Mouse (Mus musculus) kidney, embryonic 14.5 days (tissue): ENCODE data around the gene Wipi1. TPM values are rescaled to one million over a fixed set of nuclear protein-coding genes. Genes with fewer than 3 reads are reported as not detected.

Source experiments
- ATAC-seq: fragments of 200-750 bp; cut with Nextera tagmentation; 2 replicates; pipeline ENCODE4 v1.8.0; 2017; ENCODE audit warnings: moderate number of reproducible peaks, mild to moderate bottlenecking, moderate TSS enrichment, moderate library complexity; ENCODE audit not compliant: low FRiP score, low TSS enrichment
- H3K27ac ChIP-seq: fragments of 300-500 bp; sonication (generic); 2 replicates; pipeline ENCODE4 v1.5.1; 2014; ENCODE audit warnings: low read depth, mild to moderate bottlenecking, low read length, moderate library complexity, mixed read lengths
- H3K27me3 ChIP-seq: fragments of 300-500 bp; sonication (generic); 2 replicates; pipeline ENCODE4 v1.6.1; 2014; ENCODE audit warnings: mild to moderate bottlenecking, low read length; ENCODE audit not compliant: control insufficient read depth, insufficient read depth
- H3K36me3 ChIP-seq: fragments of 300-500 bp; sonication (generic); 2 replicates; pipeline ENCODE4 v1.6.1; 2014; ENCODE audit warnings: low read length, mixed read lengths; ENCODE audit not compliant: control insufficient read depth, insufficient read depth
- H3K4me1 ChIP-seq: fragments of 300-500 bp; sonication (generic); 2 replicates; pipeline ENCODE4 v1.6.1; 2014; ENCODE audit warnings: low read length, mixed read lengths; ENCODE audit not compliant: control insufficient read depth, insufficient read depth
- H3K4me2 ChIP-seq: fragments of 300-500 bp; sonication (generic); replicated peaks from 2 replicates; pipeline ENCODE4 v1.6.1; 2014; ENCODE audit warnings: low read depth, mild to moderate bottlenecking, low read length
- H3K4me3 ChIP-seq: fragments of 300-500 bp; sonication (generic); 2 replicates; pipeline ENCODE4 v1.5.1; 2014; ENCODE audit warnings: mild to moderate bottlenecking, low read length
- H3K9ac ChIP-seq: fragments of 300-500 bp; sonication (generic); 2 replicates; pipeline ENCODE4 v1.6.1; 2014; ENCODE audit warnings: low read depth, mild to moderate bottlenecking, low read length, moderate library complexity
- H3K9me3 ChIP-seq: fragments of 300-500 bp; sonication (generic); 2 replicates; pipeline ENCODE4 v1.6.1; 2016; ENCODE audit warnings: low read length; ENCODE audit not compliant: control insufficient read depth
- WGBS: fragments of 180-500 bp; shearing (Covaris S2); extraction: QIAGEN DNeasy Blood & Tissue Kit; methylation state at CpG from one replicate; pipeline ENCODE4 v1.1.7; 2014; 5-methylcytosine and 5-hydroxymethylcytosine counted together
- polyA plus RNA-seq: library from polyadenylated mRNA; unstranded; fragments of >200 nt; fragmentation: Nextera tagmentation; extraction: Ambion mirVana; gene quantifications from 2 replicates; pipeline ENCODE4 v1.2.1, GENCODE M21; 2014

The Wipi1 gene
- polyA plus RNA-seq, 1 experiment from 2014 or later, result 19.6 TPM

DNA sequence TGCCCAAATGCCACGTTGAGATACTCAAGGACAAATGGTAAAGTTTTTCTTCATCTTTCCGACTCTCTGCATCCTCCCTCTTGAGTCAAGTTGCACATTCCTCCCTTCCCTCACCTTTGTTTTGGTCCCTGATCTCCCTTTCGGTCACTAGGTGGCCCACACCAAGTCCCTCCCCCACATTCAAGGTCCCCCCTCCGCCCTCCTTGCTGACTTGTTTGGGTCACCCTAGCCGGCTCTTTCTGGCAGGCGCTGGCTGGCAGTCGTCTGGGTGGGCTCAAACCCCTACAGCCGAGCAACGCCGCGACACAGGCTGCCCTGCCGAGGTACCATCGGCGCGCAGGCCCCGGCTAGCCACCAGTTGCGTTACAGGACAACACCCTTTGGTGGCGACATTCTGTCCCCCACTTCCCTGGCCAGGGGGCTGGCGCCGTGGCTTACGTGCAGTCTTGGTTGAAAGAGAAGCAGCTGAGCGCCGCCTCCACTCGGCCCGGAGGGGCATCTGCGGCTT, 918 bp downstream of the Wipi1 start:
- no peak for ATAC-seq
- H3K27me3 ChIP-seq, result no peaks in the 10 kb centered on the region
- 0% methylated on average over 26 of the region's 26 CpGs for WGBS

GRCm38 (mm10) chr11:109610046-109610794, 1.5 kb downstream of the Wipi1 start:
- H3K27me3 ChIP-seq, result no peaks in the 10 kb centered on the region
- H3K9ac ChIP-seq, result peak overlapping the region; percentile 81
- no peak overlapping the region; the same call in 1 of the 2 replicates for H3K27ac ChIP-seq
- H3K36me3 ChIP-seq, result no peaks in the 10 kb centered on the region
- no peaks in the 10 kb centered on the region for H3K9me3 ChIP-seq
- peaks cover 16% of the 10 kb centered on the region for H3K4me1 ChIP-seq
- no peak for ATAC-seq
- peak overlapping the region; percentile 79 for H3K4me2 ChIP-seq
- WGBS, result 17% methylated on average over 9 of the region's 9 CpGs
- peak overlapping the region; percentile 76 for H3K4me3 ChIP-seq

More for the DNA sequence above, 918 bp downstream of the Wipi1 start:
- Histone ChIP-seq H3K4me3 (peak overlapping the region; percentile 76), H3K4me2 (peak overlapping the region; percentile 79), H3K9ac (peak overlapping the region; percentile 81), H3K27ac (peak overlapping the region; percentile 73), H3K9me3 (no peaks in the 10 kb centered on the region), H3K4me1 (peaks cover 16% of the 10 kb centered on the region), H3K36me3 (no peaks in the 10 kb centered on the region)

DNA sequence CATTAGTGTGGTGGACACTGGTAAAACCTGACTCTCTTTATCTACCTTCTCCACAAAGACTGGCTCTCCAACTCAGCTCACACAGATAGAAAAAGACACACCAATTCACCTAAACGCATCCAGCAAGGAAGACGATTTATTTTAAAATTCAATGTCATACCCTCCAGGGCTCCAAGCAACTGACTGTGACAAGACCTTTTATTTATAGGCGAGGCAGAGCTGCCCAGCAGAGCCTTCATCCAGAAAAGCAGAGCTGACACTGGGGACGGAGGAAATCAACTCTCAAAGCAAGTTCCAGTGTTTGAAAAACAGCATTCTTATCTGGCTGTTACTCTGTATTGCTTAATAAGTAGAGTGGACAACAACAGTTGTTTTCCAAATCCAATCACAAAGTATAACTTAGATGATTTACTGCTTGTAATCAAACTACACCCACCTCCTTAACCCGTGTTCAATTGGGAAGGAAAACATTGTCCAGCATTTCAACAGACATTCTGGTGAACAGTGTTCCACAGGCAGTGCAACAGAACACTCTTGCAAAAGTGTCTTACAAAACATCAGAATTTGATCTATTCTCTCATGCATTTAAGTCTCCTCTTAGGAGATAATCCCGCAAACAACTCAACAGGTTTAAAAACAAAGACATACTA, 2.7 kb downstream of the Wipi1 start:
- no peaks in the 10 kb centered on the region for H3K36me3 ChIP-seq
- H3K27ac ChIP-seq, result no peak overlapping the region
- H3K27me3 ChIP-seq, result no peaks in the 10 kb centered on the region
- no peak overlapping the region for H3K9ac ChIP-seq
- no peak overlapping the region for H3K4me3 ChIP-seq
- H3K4me2 ChIP-seq, result no peak overlapping the region
- WGBS, result 29% methylated on average over 6 of the region's 6 CpGs
- no peaks in the 10 kb centered on the region for H3K9me3 ChIP-seq
- peaks cover 16% of the 10 kb centered on the region for H3K4me1 ChIP-seq
- ATAC-seq, result no peak

- Histone ChIP-seq H3K9me3 (no peaks in the 10 kb centered on the region), H3K9ac (no peak overlapping the region), H3K27ac (no peak overlapping the region), H3K4me3 (no peak overlapping the region), H3K4me2 (no peak overlapping the region), H3K27me3 (no peaks in the 10 kb centered on the region), H3K36me3 (peaks cover 3% of the 10 kb centered on the region; the same call in 1 of the 2 replicates), H3K4me1 (peaks cover 16% of the 10 kb centered on the region)
- 91% methylated on average over 6 of the region's 6 CpGs for WGBS
- ATAC-seq, result no peak
Measured at GRCm38 (mm10) chr11:109607600-109607999, 4.2 kb downstream of the Wipi1 start.

DNA sequence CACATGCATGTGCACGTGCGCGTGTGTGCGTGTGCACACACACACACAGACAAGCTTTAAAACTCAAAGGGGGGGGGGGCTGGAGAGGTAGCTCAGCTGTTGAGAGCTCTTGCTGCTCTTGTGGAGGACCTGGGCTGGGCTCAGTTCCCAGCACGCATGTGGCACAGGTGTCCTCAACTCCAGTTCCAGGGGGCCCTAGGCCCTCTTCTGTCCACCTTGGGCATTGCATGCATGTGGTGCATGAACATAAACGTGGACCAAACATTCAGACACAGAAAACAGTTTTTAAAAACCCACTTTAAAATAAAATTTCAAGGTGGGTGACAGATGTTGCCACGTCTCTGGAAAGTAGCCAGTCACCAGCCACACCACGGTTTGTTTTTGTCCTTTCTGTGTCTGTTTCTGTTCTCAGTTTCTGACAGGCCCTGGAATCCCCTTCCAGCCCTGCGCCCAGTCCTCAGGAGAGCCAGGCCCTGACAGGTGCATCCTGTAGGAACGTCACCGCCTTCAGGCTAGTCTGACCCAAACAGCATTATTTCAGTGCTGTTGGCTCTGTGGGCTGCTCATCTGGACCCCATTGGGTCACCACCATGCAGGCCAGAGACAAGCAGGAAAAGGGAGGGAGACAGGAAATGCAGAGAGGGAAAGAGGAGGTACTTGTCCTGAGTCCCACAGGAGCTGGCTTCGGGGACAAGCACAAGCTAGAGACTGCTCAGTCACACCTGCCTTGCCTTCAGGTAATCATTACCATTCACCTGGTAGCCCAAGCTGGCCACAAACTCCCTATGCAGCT, 12.8 kb downstream of the Wipi1 start:
- Histone ChIP-seq H3K9ac (no peak overlapping the region), H3K4me3 (no peak overlapping the region), H3K36me3 (peaks cover 22% of the 10 kb centered on the region; the same call in 1 of the 2 replicates), H3K4me2 (no peak overlapping the region), H3K4me1 (no peaks in the 10 kb centered on the region), H3K27me3 (no peaks in the 10 kb centered on the region), H3K9me3 (no peaks in the 10 kb centered on the region), H3K27ac (no peak overlapping the region)
- whole genome bisulfite sequencing, result 84% methylated on average over 12 of the region's 12 CpGs
- ATAC-seq, result no peak

DNA sequence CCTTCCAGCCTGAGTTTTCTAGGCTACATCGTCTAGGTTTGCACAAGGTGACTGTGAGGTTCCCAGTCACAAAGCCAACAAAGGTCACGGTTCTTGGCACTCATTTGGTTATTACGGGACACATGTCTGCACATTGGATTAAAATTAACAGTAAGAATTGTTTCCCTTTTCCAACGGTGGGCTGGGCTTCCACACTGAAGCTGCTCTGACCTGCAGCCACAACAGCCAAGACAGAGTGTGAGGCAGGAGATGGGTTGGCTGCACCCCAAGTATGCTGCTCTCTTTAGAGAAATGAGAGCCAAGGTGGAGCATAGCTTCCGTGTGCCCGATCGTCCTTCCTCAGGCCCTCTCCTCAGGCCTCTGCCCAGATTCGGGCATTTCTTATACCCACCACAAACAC, 17.0 kb downstream of the Wipi1 start:
- Histone ChIP-seq H3K9me3 (no peaks in the 10 kb centered on the region), H3K36me3 (peaks cover 15% of the 10 kb centered on the region; the same call in 1 of the 2 replicates), H3K4me3 (no peak overlapping the region), H3K27me3 (no peaks in the 10 kb centered on the region), H3K9ac (no peak overlapping the region), H3K4me2 (no peak overlapping the region), H3K4me1 (0 out of 2 replicates have a peak, but pooled peaks cover 3% of the 10 kb centered on the region), H3K27ac (no peak overlapping the region)
- no peak for ATAC-seq
- whole genome bisulfite sequencing, result 91% methylated on average over 8 of the region's 8 CpGs

DNA sequence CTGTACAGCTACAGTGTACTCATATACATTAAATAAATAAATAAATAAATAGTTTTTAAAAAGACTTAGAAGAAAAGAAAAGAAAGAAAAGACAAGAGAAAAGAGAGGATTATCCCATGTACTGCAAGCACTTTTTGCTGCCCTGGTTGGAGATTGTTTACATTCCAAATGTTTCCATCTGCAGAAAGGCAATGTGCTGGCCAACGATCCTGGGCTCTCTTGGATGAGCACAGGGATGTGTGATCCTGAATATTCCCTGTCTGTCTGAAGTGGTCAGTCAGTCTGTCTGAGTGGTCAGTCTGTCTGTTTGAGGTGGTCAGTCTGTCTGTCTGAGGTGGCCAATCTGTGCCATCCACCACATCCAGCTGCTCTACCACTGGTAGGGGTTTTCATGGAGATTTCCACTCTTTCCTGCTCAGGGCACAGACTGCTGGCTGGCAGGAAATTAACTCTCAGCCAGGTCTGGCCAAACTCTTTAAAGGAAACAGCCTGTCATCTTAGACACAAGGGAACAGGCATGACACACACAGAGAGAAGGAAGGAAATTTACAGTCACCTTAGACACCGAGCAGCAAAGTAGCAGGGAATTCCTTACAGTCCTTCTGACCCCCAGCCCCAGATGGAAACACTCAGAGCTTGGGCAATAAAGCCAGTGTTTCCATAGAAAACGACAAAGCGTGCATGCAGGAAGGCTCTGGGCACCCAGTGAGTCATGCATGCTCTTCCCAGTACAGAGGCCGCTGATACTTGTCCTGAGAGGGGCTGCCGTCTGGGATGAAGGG, 18.4 kb downstream of the Wipi1 start:
- H3K36me3 ChIP-seq, result peaks cover 11% of the 10 kb centered on the region; the same call in 1 of the 2 replicates
- no peak overlapping the region for H3K4me3 ChIP-seq
- no peaks in the 10 kb centered on the region for H3K9me3 ChIP-seq
- no peaks in the 10 kb centered on the region for H3K27me3 ChIP-seq
- peak; percentile 85 for ATAC-seq
- H3K4me1 ChIP-seq, result 0 out of 2 replicates have a peak, but pooled peaks cover 3% of the 10 kb centered on the region
- H3K9ac ChIP-seq, result no peak overlapping the region
- peak overlapping the region; percentile 65; the same call in 1 of the 2 replicates for H3K27ac ChIP-seq
- WGBS, result 6% methylated on average over 6 of the region's 6 CpGs
- H3K4me2 ChIP-seq, result no peak overlapping the region

DNA sequence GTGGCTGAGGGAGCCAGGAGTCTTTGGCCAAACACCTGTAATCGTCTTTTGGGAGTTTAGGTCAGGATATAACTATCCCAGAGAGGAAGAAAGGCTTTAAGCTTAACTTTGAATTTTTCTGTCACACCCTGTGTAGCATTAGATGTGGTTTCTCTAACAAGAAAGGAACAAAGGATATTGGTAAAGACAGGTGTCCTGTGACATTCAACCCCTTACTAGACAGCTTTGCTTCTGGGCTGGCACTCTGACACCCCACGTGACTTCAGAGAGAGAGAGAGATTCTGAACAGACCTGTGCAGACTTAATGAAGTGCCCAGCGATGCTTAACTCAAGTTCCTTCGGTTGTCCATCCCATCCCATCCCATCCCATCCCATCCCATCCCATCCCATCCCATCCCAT, 20.3 kb downstream of the Wipi1 start:
- Histone ChIP-seq H3K4me3 (no peak overlapping the region), H3K4me1 (0 out of 2 replicates have a peak, but pooled peaks cover 3% of the 10 kb centered on the region), H3K27ac (no peak overlapping the region), H3K36me3 (peaks cover 7% of the 10 kb centered on the region; the same call in 1 of the 2 replicates), H3K4me2 (no peak overlapping the region), H3K9ac (no peak overlapping the region), H3K27me3 (no peaks in the 10 kb centered on the region), H3K9me3 (no peaks in the 10 kb centered on the region)
- 75% methylated on average over 4 of the region's 4 CpGs for WGBS
- ATAC-seq, result no peak
